Mouse (Mus musculus): ENCODE measurements around the gene Lig1.
A peak's percentile ranks its signal among the peaks of the same experiment; 100 is the strongest.

The Lig1 gene

GRCm38 (mm10) chr7:13277081-13277480 lies at the start of gene Lig1:
Lig1 (plus strand) TSS chr7:13277283.
- DNase-seq = peak; percentile 55

GRCm38 (mm10) chr7:13260746-13261700 lies 16.1 kb upstream of the Lig1 start:
- no peak for DNase-seq

- DNase-seq = no peak
Observed at GRCm38 (mm10) chr7:13263851-13264250, 13.2 kb upstream of the Lig1 start.

GRCm38 (mm10) chr7:13264396-13264795 lies 12.7 kb upstream of the Lig1 start:
- DNase-seq = no peak

- no peak for DNase-seq
Observed at GRCm38 (mm10) chr7:13268749-13269260, 8.3 kb upstream of the Lig1 start.

- no peak for DNase-seq
Observed at GRCm38 (mm10) chr7:13269394-13269793, 7.7 kb upstream of the Lig1 start.

- no peak for DNase-seq
Observed at GRCm38 (mm10) chr7:13271704-13272103, 5.4 kb upstream of the Lig1 start.

- no peak for DNase-seq
Observed at GRCm38 (mm10) chr7:13277833-13278232, 750 bp downstream of the Lig1 start.

GRCm38 (mm10) chr7:13278308-13278891 lies 1.3 kb downstream of the Lig1 start, which contains the start of gene Zswim9:
Zswim9 (minus strand) TSS chr7:13278721.
- peak; percentile 93 for DNase-seq

- DNase-seq = peak; percentile 45
Observed at GRCm38 (mm10) chr7:13278957-13279356, 1.9 kb downstream of the Lig1 start.

GRCm38 (mm10) chr7:13288621-13289020 lies 11.5 kb downstream of the Lig1 start:
- no peak for DNase-seq

GRCm38 (mm10) chr7:13290041-13290675 lies 13.1 kb downstream of the Lig1 start:
- DNase-seq = no peak

- DNase-seq = no peak
Observed at GRCm38 (mm10) chr7:13291370-13291769, 14.3 kb downstream of the Lig1 start.

- no peak for DNase-seq
Observed at GRCm38 (mm10) chr7:13293878-13294855, 17.1 kb downstream of the Lig1 start.

- DNase-seq = no peak
Observed at GRCm38 (mm10) chr7:13295256-13295655, 18.2 kb downstream of the Lig1 start.

- DNase-seq = no peak
Observed at GRCm38 (mm10) chr7:13297636-13298035, 20.6 kb downstream of the Lig1 start.

GRCm38 (mm10) chr7:13298821-13299220 lies 21.7 kb downstream of the Lig1 start:
- DNase-seq = no peak

- DNase-seq = no peak
Observed at GRCm38 (mm10) chr7:13301643-13302042, 24.6 kb downstream of the Lig1 start.

- DNase-seq = no peak
Observed at GRCm38 (mm10) chr7:13302780-13303179, 25.7 kb downstream of the Lig1 start.

- DNase-seq = no peak
Observed at GRCm38 (mm10) chr7:13303372-13303771, 26.3 kb downstream of the Lig1 start.

GRCm38 (mm10) chr7:13309407-13309806 lies 32.3 kb downstream of the Lig1 start:
- no peak for DNase-seq

Measured in cerebellum, adult 11-12 months (tissue).